ENCODE assay signal across 18 mouse cellular contexts in the genomic region with DNA sequence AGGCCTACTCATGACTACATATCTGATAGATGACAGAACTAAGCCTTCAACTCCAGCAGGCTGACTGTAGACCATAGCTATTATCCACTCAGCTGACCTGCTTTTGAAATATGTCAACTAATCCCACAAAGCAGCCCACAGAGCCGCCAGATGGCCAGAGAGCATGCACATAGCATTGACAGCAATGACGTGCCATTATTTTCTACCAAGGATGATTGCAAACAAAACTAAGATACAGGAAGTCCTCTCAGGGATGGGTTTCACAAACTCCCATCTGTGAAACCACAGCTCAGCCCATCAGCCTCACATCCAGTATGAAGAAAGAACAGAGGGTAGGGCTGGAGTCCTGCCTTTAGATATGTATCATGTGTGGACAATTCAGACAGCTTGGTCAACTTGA. TPM values are rescaled to one million over a fixed set of nuclear protein-coding genes. Genes with fewer than 3 reads are reported as not detected.
DNase-seq lines count a peak whose midpoint lies in the region; ATAC-seq and TF ChIP-seq lines count a peak whose summit lies in the region.
"Had no signal": no experiment of that assay in that cellular context is flagged by ENCODE, and none has a peak within 500 bp of the region (broad histone marks: within the 10 kb centered on the region; RNA-seq: fewer than 3 reads in every experiment).

No protein-coding gene starts in this region.

- TF ChIP-seq EP300 in liver, postnatal 0 days (IDR thresholded peaks at IDR 0.05; ENCODE audit: low read depth) = no peak

- WGBS in heart, embryonic 11.5 days (ENCODE audit: insufficient replicate concordance) = 71% methylated on average over 2 of the region's 2 CpGs
- WGBS in thymus, adult 2 months = 12% methylated on average over 2 of the region's 2 CpGs
- WGBS in liver, postnatal 0 days (ENCODE audit: insufficient replicate concordance) = 43% methylated on average over 2 of the region's 2 CpGs

- no peaks in the 10 kb centered on the region for H3K9me3 ChIP-seq in heart, embryonic 11.5 days (replicated peaks; ENCODE audit: control insufficient read depth, low read length)
- no peaks in the 10 kb centered on the region for H3K9me3 ChIP-seq in liver, postnatal 0 days (ENCODE audit: low read length)
- H3K9me3 ChIP-seq: embryonic facial prominence, embryonic 15.5 days; forebrain, embryonic 13.5 days; heart, embryonic 13.5 days; intestine, embryonic 15.5 days; limb, embryonic 15.5 days; neural tube, embryonic 13.5 days had no signal

- H3K27me3 ChIP-seq in heart, embryonic 11.5 days (ENCODE audit: control insufficient read depth, insufficient read depth, low read length) = no peaks in the 10 kb centered on the region
- no peaks in the 10 kb centered on the region for H3K27me3 ChIP-seq in thymus, adult 2 months (ENCODE audit: control insufficient read depth, insufficient read depth, low read length)
- H3K27me3 ChIP-seq in liver, postnatal 0 days (ENCODE audit: insufficient read depth, low read length) = no peaks in the 10 kb centered on the region
- H3K27me3 ChIP-seq: embryonic facial prominence, embryonic 15.5 days; forebrain, embryonic 13.5 days; heart, embryonic 13.5 days; intestine, embryonic 15.5 days; limb, embryonic 15.5 days; neural tube, embryonic 13.5 days had no signal

- TF ChIP-seq POLR2A in thymus, adult 2 months (IDR thresholded peaks at IDR 0.05; ENCODE audit: control insufficient read depth, extremely low read depth, insufficient read depth, low read length, poor library complexity) = no peak

- no peak for TF ChIP-seq CTCF in thymus, adult 2 months (IDR thresholded peaks at IDR 0.05; ENCODE audit: borderline replicate concordance, control insufficient read depth, extremely low read depth, insufficient read depth, low read length, poor library complexity)
- TF ChIP-seq CTCF in liver, postnatal 0 days (IDR thresholded peaks at IDR 0.05; ENCODE audit: low read depth) = no peak

- no peak overlapping the region for H3K4me3 ChIP-seq in heart, embryonic 11.5 days (ENCODE audit: low read depth, low read length)
- H3K4me3 ChIP-seq in thymus, adult 2 months (ENCODE audit: control insufficient read depth, insufficient read depth, low read length) = no peak overlapping the region
- H3K4me3 ChIP-seq in liver, postnatal 0 days (ENCODE audit: low read depth, low read length) = no peak overlapping the region
- H3K4me3 ChIP-seq: embryonic facial prominence, embryonic 15.5 days; forebrain, embryonic 13.5 days; heart, embryonic 13.5 days; intestine, embryonic 15.5 days; left cerebral cortex, adult 2 months; limb, embryonic 15.5 days; neural tube, embryonic 13.5 days had no signal

- DNase-seq in heart, adult 11 months = peak; percentile 69
- peak; percentile 38 for DNase-seq in Muller cell, postnatal 12 days (ENCODE audit: inconsistent ontology term)
- DNase-seq in lung, postnatal 25 days (ENCODE audit: low spot score) = peak; percentile 37
- peak; percentile 60 for DNase-seq in retina, postnatal 1 day
- no peak for DNase-seq in ovary, adult 18-20 months (ENCODE audit: low spot score)
- no peak for DNase-seq in thymus, adult 2 months
- DNase-seq in liver, postnatal 0 days = no peak
- DNase-seq: gastrocnemius, postnatal 25 days; kidney, postnatal 36 days; midbrain, embryonic 14.5 days had no signal

- H3K36me3 ChIP-seq in heart, embryonic 11.5 days (ENCODE audit: control insufficient read depth, insufficient read depth, low read length) = no peaks in the 10 kb centered on the region
- no peaks in the 10 kb centered on the region for H3K36me3 ChIP-seq in thymus, adult 2 months (ENCODE audit: control insufficient read depth, insufficient read depth, low read length)
- no peaks in the 10 kb centered on the region for H3K36me3 ChIP-seq in liver, postnatal 0 days (replicated peaks; ENCODE audit: insufficient read depth, low read length)
- H3K36me3 ChIP-seq: embryonic facial prominence, embryonic 15.5 days; heart, embryonic 13.5 days; intestine, embryonic 15.5 days; limb, embryonic 15.5 days; neural tube, embryonic 13.5 days had no signal

- no peaks in the 10 kb centered on the region for H3K4me1 ChIP-seq in heart, embryonic 11.5 days (ENCODE audit: control insufficient read depth, insufficient read depth, low read length)
- H3K4me1 ChIP-seq in thymus, adult 2 months (replicated peaks; ENCODE audit: control insufficient read depth, insufficient read depth, low read length) = no peaks in the 10 kb centered on the region
- H3K4me1 ChIP-seq in liver, postnatal 0 days (ENCODE audit: insufficient read depth) = no peaks in the 10 kb centered on the region
- H3K4me1 ChIP-seq: embryonic facial prominence, embryonic 15.5 days; heart, embryonic 13.5 days; intestine, embryonic 15.5 days; limb, embryonic 15.5 days; neural tube, embryonic 13.5 days had no signal

- ATAC-seq in heart, embryonic 11.5 days (replicated peaks; ENCODE audit: insufficient number of reproducible peaks, low FRiP score, low TSS enrichment) = no peak
- no peak for ATAC-seq in liver, postnatal 0 days
- ATAC-seq: forebrain, embryonic 13.5 days; intestine, embryonic 15.5 days had no signal

- H3K27ac ChIP-seq in heart, embryonic 11.5 days (ENCODE audit: low read depth, low read length) = no peak overlapping the region
- H3K27ac ChIP-seq in thymus, adult 2 months (ENCODE audit: control insufficient read depth, insufficient read depth, low read length) = no peak overlapping the region
- no peak overlapping the region for H3K27ac ChIP-seq in liver, postnatal 0 days (ENCODE audit: low read depth)
- H3K27ac ChIP-seq: embryonic facial prominence, embryonic 15.5 days; forebrain, embryonic 13.5 days; heart, embryonic 13.5 days; intestine, embryonic 15.5 days; left cerebral cortex, adult 2 months; limb, embryonic 15.5 days; neural tube, embryonic 13.5 days had no signal

- H3K9ac ChIP-seq in heart, embryonic 11.5 days (ENCODE audit: low read depth, low read length) = no peak overlapping the region
- H3K9ac ChIP-seq in liver, postnatal 0 days (replicated peaks) = no peak overlapping the region
- H3K9ac ChIP-seq: embryonic facial prominence, embryonic 15.5 days; forebrain, embryonic 13.5 days; heart, embryonic 13.5 days; intestine, embryonic 15.5 days; limb, embryonic 15.5 days; neural tube, embryonic 13.5 days had no signal

- H3K4me2 ChIP-seq in heart, embryonic 11.5 days = no peak overlapping the region
- H3K4me2 ChIP-seq in liver, postnatal 0 days (ENCODE audit: low read depth, low read length) = no peak overlapping the region
- H3K4me2 ChIP-seq: embryonic facial prominence, embryonic 15.5 days; forebrain, embryonic 13.5 days; heart, embryonic 13.5 days; intestine, embryonic 15.5 days; limb, embryonic 15.5 days; neural tube, embryonic 13.5 days had no signal

RNA-seq across cellular contexts. Expression of gene Kcna3, which starts 39.8 kb away (rescaled TPM):
- 0.82 and 1.4 TPM in 2 replicates for polyA plus RNA-seq in heart, embryonic 11.5 days (2014; fragmentation: Nextera tagmentation; extraction: Ambion mirVana)
- 151 and 202 TPM in 2 replicates for polyA plus RNA-seq in thymus, adult 2 months (2012; rRNA removed)
- 1.2 TPM in 2 replicates for polyA plus RNA-seq in liver, postnatal 0 days (2015; fragmentation: Nextera tagmentation; extraction: Ambion mirVana)

Comparison
In these comparisons a context has a peak if more than half of its experiments do, and no peak if none do; other contexts are left out.
1. DNase-seq: peak in heart, adult 11 months (single experiment), Muller cell, postnatal 12 days (single experiment), lung, postnatal 25 days (single experiment) and retina, postnatal 1 day (single experiment); none in ovary, adult 18-20 months (single experiment), thymus, adult 2 months (single experiment) and liver, postnatal 0 days (single experiment).
2. RNA of gene Kcna3, which starts 39.8 kb away (polyA plus RNA-seq): 151 to 202 TPM in thymus, adult 2 months; 0.82 to 1.4 TPM in heart, embryonic 11.5 days and 1.2 TPM in liver, postnatal 0 days; every median in the first group is over 10 times any median in the second.